Mouse (Mus musculus) liver, embryonic 13.5 days (tissue): ENCODE results near the gene Arhgef3. TPM values are rescaled to one million over a fixed set of nuclear protein-coding genes. Genes with fewer than 3 reads are reported as not detected.

ENCODE experiments used
- ATAC-seq: fragments of 200-750 bp; cut with Nextera tagmentation; 2 replicates; pipeline ENCODE4 v1.8.0; 2017; ENCODE audit warnings: low read depth, mild to moderate bottlenecking, moderate number of reproducible peaks, moderate library complexity
- DNase-seq: peaks from one replicate; pipeline ENCODE4 v3.0.0; 2022
- H3K27ac ChIP-seq: fragments of 300-500 bp; sonication (generic); 2 replicates; pipeline ENCODE4 v1.5.1; 2015; ENCODE audit warnings: moderate library complexity, mild to moderate bottlenecking, inconsistent platforms
- H3K27me3 ChIP-seq: fragments of 300-500 bp; sonication (generic); 2 replicates; pipeline ENCODE4 v1.6.1; 2015; ENCODE audit warnings: mild to moderate bottlenecking, inconsistent platforms
- H3K36me3 ChIP-seq: fragments of 300-500 bp; sonication (generic); 2 replicates; pipeline ENCODE4 v1.6.1; 2015; ENCODE audit warnings: mild to moderate bottlenecking, inconsistent platforms
- H3K4me1 ChIP-seq: fragments of 300-500 bp; sonication (generic); replicated peaks from 2 replicates; pipeline ENCODE4 v1.6.1; 2015; ENCODE audit warnings: inconsistent platforms
- H3K4me2 ChIP-seq: fragments of 300-500 bp; sonication (generic); 2 replicates; pipeline ENCODE4 v1.6.1; 2015; ENCODE audit warnings: inconsistent platforms, mild to moderate bottlenecking, moderate library complexity
- H3K4me3 ChIP-seq: fragments of 300-500 bp; sonication (generic); replicated peaks from 2 replicates; pipeline ENCODE4 v1.5.1; 2015; ENCODE audit warnings: mild to moderate bottlenecking, inconsistent platforms
- H3K9ac ChIP-seq: fragments of 300-500 bp; sonication (generic); 2 replicates; pipeline ENCODE4 v1.6.1; 2015; ENCODE audit warnings: mild to moderate bottlenecking, inconsistent platforms
- H3K9me3 ChIP-seq: fragments of 300-500 bp; sonication (generic); replicated peaks from 2 replicates; pipeline ENCODE4 v1.6.1; 2016; ENCODE audit warnings: inconsistent platforms
- WGBS: fragments of 180-500 bp; shearing (Covaris S2); methylation state at CpG from one replicate; pipeline ENCODE4 v1.1.7; 2015; ENCODE audit not compliant: insufficient replicate concordance; 5-methylcytosine and 5-hydroxymethylcytosine counted together
- microRNA-seq: library from miRNA; unstranded; fragments of <30 nt; microRNA quantifications from one replicate; pipeline ENCODE4, GENCODE M21; 2016
- polyA plus RNA-seq: library from polyadenylated mRNA; unstranded; fragments of >200 nt; fragmentation: Nextera tagmentation; extraction: Ambion mirVana; gene quantifications from 2 replicates; pipeline ENCODE4 v1.2.1, GENCODE M21; 2015

The Arhgef3 gene
- polyA plus RNA-seq, 1 experiment from 2014 or later: 3.7 TPM

- no peaks in the 10 kb centered on the region for H3K9me3 ChIP-seq
- no peak overlapping the region for H3K4me2 ChIP-seq
- no peak overlapping the region for H3K9ac ChIP-seq
- H3K27me3 ChIP-seq: no peaks in the 10 kb centered on the region
- DNase-seq (no peak), ATAC-seq (no peak)
- no peaks in the 10 kb centered on the region for H3K4me1 ChIP-seq
- H3K36me3 ChIP-seq: peaks cover 59% of the 10 kb centered on the region
- H3K27ac ChIP-seq: no peak overlapping the region
- H3K4me3 ChIP-seq: no peak overlapping the region
- WGBS: 71% methylated on average over 4 of the region's 4 CpGs
Measured at GRCm38 (mm10) chr14:27446963-27447362, 332.3 kb downstream of the Arhgef3 start.

Small RNA genes within 50 kb of the gene (microRNA-seq; reads per million reads assigned to microRNA genes)
- not detected for gene Gm23633

Other genes with a start within 250 kb of the Arhgef3 start
- gene Asb14, start 220.3 kb upstream of the Arhgef3 start, polyA plus RNA-seq: not detected in 2 replicates
- 6.0 and 8.6 TPM in 2 replicates for gene Appl1, start 143.7 kb upstream of the Arhgef3 start, polyA plus RNA-seq
- gene Hesx1, start 120.5 kb upstream of the Arhgef3 start, polyA plus RNA-seq: 17.0 and 17.7 TPM in 2 replicates
- 0.09 and 0.17 TPM in 2 replicates for gene Il17rd, start 76.0 kb upstream of the Arhgef3 start, polyA plus RNA-seq